Mouse (Mus musculus): ENCODE data around the gene Tgm4.

Gene Tgm4

GRCm38 (mm10) chr9:123034426-123034825 is at the start of gene Tgm4:
TSS of gene Tgm4 (plus strand) at chr9:123034726.
- no peak for DNase-seq (ENCODE audit: low spot score)

- no peak for DNase-seq (ENCODE audit: low spot score)
These were observed 35.9 kb upstream of the Tgm4 start for GRCm38 (mm10) chr9:122998406-122999192.

- DNase-seq (ENCODE audit: low spot score): no peak
These were observed 35.3 kb upstream of the Tgm4 start for GRCm38 (mm10) chr9:122999193-122999586.

GRCm38 (mm10) chr9:123004718-123005117 is 29.8 kb upstream of the Tgm4 start:
- DNase-seq (ENCODE audit: low spot score): no peak

DNA sequence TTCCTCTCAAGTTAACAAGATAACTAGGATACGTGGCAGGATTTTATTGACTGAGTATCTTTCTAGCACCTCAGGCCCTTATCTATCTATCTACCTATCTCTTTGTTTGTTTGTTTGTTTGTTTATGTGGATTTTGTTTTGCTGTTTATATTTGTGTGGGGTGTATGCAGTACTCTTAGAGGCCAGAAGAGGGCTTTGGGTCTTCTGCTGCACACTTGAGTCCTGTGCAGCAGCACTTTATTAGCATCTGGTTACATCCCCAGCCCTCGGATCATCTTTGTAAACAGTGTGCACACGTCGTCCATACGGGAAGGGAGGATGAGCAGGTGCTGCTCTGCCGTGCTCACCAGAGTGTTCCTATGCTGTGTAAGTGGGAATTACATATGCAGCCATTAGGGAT is 28.5 kb upstream of the Tgm4 start:
- DNase-seq (ENCODE audit: low spot score): no peak

DNA sequence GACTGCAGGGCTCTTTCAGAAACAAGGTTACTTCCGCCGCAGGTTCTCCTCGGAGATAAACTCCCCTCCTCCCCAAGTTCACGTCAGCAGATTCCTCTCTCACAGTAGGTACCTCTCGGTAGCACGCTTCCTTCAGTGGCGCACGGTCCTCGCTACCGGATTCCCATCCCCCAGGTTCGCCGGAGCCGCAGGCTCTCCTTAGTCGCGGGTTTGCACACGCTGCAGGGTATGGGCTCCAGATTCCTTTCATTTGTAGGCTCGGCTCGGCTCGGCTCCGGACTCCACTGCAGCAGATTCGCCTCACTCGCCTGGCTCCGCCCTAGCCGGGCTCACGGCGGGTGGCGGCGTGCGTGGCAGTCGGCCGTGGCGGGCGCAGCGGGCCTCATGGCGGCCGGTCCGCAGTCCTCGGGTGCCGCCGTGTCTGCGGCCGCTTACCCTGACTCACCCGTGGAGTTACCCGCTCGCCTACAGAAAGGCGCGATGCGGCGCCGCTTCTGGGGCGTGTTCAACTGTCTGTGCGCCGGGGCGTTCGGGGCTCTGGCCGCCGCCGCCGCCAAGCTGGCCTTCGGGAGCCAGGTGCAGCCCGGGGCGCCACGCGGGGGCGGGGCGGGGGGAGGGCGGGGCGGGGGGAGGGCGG is 13.4 kb upstream of the Tgm4 start, which contains the start of gene Tmem42:
Tmem42 (plus strand) TSS at position 332 of the 637 bp plus-strand sequence.
- peak; percentile 85 for DNase-seq (ENCODE audit: low spot score)

GRCm38 (mm10) chr9:123021636-123022379 is 12.7 kb upstream of the Tgm4 start:
- DNase-seq (ENCODE audit: low spot score): peak; percentile 17

DNA sequence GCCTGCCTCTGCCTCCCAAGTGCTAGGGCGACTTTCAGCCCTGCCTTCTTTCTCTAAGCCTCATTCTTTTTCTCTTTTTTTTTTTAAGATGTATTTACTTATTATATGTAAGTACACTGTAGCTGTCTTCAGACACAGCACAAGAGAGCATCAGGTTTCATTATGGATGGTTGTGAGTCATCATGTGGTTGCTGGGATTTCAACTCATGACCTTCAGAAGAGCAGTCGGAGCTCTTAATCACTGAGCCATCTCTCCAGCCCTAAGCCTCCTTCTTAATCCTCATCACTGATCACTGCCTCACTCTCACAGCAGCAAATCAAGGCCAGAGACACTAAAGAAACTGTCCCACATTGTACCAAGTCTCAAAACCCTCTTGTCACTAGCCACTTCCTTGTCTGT is 10.3 kb upstream of the Tgm4 start:
- DNase-seq (ENCODE audit: low spot score): no peak

DNA sequence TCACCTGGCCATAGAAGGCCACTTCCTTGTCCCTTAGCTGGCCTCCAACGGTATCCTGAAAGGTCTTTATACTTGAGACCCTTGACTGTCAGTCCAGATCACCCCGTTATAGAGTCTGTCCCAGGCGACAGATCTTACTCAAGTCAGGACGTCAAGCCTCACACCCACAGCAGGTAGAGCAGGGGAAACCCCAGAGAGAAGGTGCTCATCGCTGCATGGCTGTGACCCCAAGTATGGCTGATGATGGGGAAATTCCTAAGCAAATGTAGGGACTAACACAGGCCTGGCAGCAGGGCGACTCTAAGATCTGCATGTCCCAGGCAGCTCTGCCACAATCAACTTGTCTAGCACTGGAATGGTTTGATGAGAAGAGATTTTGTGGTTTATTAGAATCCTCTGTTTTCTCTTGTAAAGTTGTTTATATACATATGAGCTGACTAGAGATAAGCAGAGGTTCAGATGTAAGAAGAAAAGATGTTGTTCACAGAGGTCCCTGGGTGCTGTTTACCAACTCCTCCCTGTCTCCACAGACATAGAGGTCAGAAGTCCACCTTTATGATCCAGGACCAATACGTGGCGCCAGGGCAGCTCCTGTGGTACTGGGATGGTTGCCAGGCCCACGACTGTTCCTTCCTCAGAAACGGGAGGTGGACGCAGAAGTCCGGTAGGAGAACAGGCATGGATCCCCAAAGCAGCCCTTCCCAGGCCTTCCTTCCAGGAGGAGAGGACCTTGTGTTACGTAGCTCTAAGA is 2.9 kb upstream of the Tgm4 start:
- no peak for DNase-seq (ENCODE audit: low spot score)

DNA sequence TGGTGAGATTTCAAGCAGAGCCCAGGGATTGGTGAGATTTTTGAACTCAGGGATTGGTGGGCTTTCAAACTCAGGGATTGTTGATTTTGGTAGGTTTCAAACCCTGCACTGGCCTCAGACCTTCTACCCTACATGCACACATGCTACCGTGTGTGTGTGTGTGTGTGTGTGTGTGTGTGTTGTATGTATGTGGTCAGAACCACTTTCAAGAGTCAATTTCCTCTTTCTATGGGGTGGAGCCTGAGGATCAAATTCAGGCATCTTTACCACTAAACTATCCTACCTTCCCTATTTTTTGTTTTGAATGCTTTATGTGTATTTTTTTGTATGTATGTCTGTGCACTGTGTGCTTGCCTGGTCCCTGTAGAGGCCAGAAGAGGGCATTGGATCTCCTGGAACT is 13.1 kb downstream of the Tgm4 start:
- DNase-seq (ENCODE audit: low spot score): no peak

DNA sequence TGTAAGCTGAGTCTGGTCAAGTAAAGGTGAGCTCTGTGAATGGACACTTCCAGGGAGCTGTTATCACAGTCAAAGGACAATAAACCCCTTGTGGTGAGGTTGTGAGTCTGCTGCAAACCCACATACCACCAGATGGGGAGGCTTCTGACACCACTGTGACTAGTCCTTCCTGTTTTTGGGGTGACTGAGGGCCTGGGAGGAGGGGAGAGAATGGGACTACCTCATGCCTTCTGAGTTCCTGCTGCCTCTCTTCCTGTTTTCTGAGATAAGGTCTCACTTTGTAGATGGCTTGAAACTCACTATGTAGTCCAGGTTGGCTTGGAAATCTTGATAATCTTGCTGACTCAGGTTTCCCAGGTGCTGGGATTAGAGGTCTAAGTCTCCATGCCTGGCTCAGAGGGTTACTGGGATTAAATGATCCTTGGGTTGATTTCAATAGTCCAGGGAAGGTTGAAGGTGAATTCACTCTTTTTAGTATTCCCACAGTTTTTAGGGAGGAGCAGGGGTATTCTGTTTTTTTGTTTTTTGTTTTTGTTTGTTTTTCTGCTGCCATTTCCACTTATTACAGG is 24.3 kb downstream of the Tgm4 start:
- DNase-seq (ENCODE audit: low spot score): no peak

DNA sequence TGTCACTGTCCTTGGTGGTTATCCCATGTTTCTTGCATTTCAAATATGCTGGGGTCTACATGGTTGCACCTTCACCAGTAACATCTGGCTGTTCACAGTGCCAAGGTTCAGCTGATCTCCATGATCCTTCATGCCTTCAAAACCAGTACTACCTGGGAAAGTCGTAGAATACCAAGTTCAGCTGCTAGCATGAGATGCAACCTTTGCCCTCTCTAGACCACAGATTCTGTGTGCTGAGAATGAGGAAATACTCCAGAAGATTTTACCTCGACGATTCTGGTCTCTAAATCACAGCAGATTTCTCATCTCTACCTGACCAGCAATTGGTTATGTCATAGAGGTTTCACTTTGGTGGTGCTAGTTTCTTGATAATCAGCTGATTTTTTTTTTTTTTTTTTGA is 25.6 kb downstream of the Tgm4 start:
- DNase-seq (ENCODE audit: low spot score): no peak

DNA sequence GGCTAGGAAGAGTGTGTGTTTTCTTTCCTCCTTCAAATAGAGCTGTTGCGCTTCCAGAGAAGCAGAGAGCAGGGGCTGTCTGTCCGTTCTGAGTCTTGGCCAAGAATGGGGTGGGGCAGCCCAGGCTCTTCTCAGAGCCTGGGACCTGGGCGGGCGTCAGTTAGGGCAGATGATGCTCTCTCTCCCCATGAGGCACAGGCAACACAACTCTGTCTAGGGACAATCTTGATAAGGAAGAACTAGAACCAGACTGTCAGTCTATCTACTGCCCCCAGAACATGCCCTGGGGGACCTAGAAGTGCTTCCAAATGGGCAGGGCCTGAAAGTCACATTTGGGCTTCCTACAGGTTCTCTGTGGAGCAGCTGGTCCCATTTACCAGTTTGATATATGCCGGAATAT is 44.6 kb downstream of the Tgm4 start:
- DNase-seq (ENCODE audit: low spot score): no peak

DNA sequence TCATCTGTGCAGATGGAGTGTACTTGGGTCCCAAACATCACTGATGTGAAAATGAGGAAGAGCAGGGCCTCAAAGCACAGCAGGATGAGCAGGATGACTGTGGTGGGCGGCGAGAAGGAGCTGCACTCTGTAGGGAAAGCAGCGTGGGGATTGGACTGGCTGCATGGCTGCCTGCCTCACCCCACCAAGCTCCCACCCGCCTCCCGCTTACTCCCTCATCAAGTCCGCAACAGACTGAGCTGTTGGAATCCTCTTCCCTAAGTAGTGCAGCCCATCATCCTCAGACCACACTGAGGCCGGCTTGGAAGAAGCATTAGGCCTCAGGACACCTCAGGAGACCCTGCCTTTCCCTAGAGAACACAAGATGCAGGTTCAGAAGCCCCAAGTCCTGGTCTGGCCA is 45.8 kb downstream of the Tgm4 start:
- DNase-seq (ENCODE audit: low spot score): peak; percentile 6

- DNase-seq (ENCODE audit: low spot score): no peak
These were observed 46.3 kb downstream of the Tgm4 start for GRCm38 (mm10) chr9:123080796-123081195.

DNA sequence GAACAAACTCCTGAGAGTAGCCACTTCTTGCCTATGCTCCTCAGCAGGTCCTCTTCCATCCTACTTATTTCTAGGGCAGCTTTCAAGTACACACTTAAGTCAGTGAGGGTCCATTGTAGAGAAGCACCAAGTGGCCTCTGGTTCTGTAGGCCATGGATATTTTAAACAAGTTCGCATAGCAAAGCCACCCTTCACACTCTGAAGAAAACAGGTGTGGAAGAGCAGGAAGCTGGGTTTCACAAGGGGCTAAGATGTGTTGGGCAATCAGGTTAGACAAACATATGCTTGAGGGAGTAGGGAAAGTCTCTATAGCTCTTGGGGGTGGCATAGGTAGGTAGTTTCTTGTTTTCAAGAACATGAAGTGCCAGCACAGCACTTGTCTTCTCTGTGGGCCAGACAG is 50.8 kb downstream of the Tgm4 start:
- DNase-seq (ENCODE audit: low spot score): no peak

GRCm38 (mm10) chr9:123087558-123087957 is 53.0 kb downstream of the Tgm4 start:
- no peak for DNase-seq (ENCODE audit: low spot score)

GRCm38 (mm10) chr9:123090844-123091243 is 56.3 kb downstream of the Tgm4 start:
- DNase-seq (ENCODE audit: low spot score): no peak

- DNase-seq (ENCODE audit: low spot score): no peak
These were observed 65.3 kb downstream of the Tgm4 start for GRCm38 (mm10) chr9:123099631-123100455.

- DNase-seq (ENCODE audit: low spot score): no peak
These were observed 68.9 kb downstream of the Tgm4 start for GRCm38 (mm10) chr9:123103425-123103824.

GRCm38 (mm10) chr9:123104362-123104761 is 69.8 kb downstream of the Tgm4 start:
- no peak for DNase-seq (ENCODE audit: low spot score)

All from layer of hippocampus, adult 11-12 months (tissue).